Comparison of ENCODE assay signal across 27 mouse cellular contexts in genomic region chr12:113030046-113030445, GRCm38 (mm10). TPM values are rescaled to one million over a fixed set of nuclear protein-coding genes. Genes with fewer than 3 reads are reported as not detected.
DNase-seq lines count a peak whose midpoint lies in the region; ATAC-seq and TF ChIP-seq lines count a peak whose summit lies in the region.
"Had no signal": no experiment of that assay in that cellular context is flagged by ENCODE, and none has a peak within 500 bp of the region (broad histone marks: within the 10 kb centered on the region; RNA-seq: fewer than 3 reads in every experiment).

No protein-coding gene starts in this region.

- 76% methylated on average over 4 of the region's 4 CpGs for WGBS in hindbrain, embryonic 12.5 days
- 70% methylated on average over 4 of the region's 4 CpGs for WGBS in hindbrain, embryonic 16.5 days
- 25% methylated on average over 4 of the region's 4 CpGs for WGBS in liver, adult 2 months
- 63% methylated on average over 4 of the region's 4 CpGs for WGBS in liver, embryonic 13.5 days (ENCODE audit: insufficient replicate concordance)

- H3K4me1 ChIP-seq in hindbrain, embryonic 12.5 days, result peaks cover 41% of the 10 kb centered on the region
- H3K4me1 ChIP-seq in hindbrain, embryonic 16.5 days (ENCODE audit: control insufficient read depth, insufficient read depth, low read depth, low read length), result peaks cover 27% of the 10 kb centered on the region
- H3K4me1 ChIP-seq in liver, adult 2 months (ENCODE audit: control insufficient read depth, insufficient read depth, low read length), result 0 out of 2 replicates have a peak, but pooled peaks cover 2% of the 10 kb centered on the region
- H3K4me1 ChIP-seq in liver, embryonic 13.5 days (replicated peaks), result peaks cover 60% of the 10 kb centered on the region

- peaks cover 7% of the 10 kb centered on the region; the same call in 1 of the 2 replicates for H3K79me2 ChIP-seq in liver, adult 2 months (ENCODE audit: control insufficient read depth, insufficient read depth, low read length)

- peak; percentile 25 for DNase-seq in liver, adult 2 months (ENCODE audit: extremely low read depth, low read depth, low spot score)
- DNase-seq in liver, result no peak
- DNase-seq in liver, embryonic 13.5 days, result no peak
- DNase-seq in yolk sac, embryonic 10.5 days (ENCODE audit: low spot score), result peak; percentile 35
- DNase-seq in lung, postnatal 14 days, result no peak
- no peak for DNase-seq in lung, adult 18-20 months
- DNase-seq: adrenal gland, postnatal 14 days; cerebellum, adult 11 months; cerebellum, postnatal 14 days; embryo, embryonic 11 days; gastrocnemius, postnatal 14 days; right cerebral cortex, adult 18-20 months; thymus, adult 18-20 months; thymus, postnatal 4 days had no signal

- H3K9me3 ChIP-seq in hindbrain, embryonic 12.5 days (replicated peaks), result no peaks in the 10 kb centered on the region
- H3K9me3 ChIP-seq in hindbrain, embryonic 16.5 days (ENCODE audit: control insufficient read depth, low read length), result no peaks in the 10 kb centered on the region
- H3K9me3 ChIP-seq in liver, embryonic 13.5 days (replicated peaks), result no peaks in the 10 kb centered on the region
- H3K9me3 ChIP-seq: embryonic facial prominence, embryonic 15.5 days; forebrain, embryonic 10.5 days; G1E; heart, embryonic 15.5 days; midbrain, embryonic 13.5 days; neural tube, embryonic 13.5 days had no signal

- peaks cover 9% of the 10 kb centered on the region for H3K36me3 ChIP-seq in hindbrain, embryonic 12.5 days
- no peaks in the 10 kb centered on the region for H3K36me3 ChIP-seq in hindbrain, embryonic 16.5 days (ENCODE audit: control insufficient read depth, insufficient read depth, low read length)
- no peaks in the 10 kb centered on the region for H3K36me3 ChIP-seq in liver, adult 2 months (ENCODE audit: control insufficient read depth, insufficient read depth, low read length)
- H3K36me3 ChIP-seq in liver, embryonic 13.5 days, result peaks cover 37% of the 10 kb centered on the region
- H3K36me3 ChIP-seq: heart, embryonic 15.5 days had no signal

- no peak overlapping the region for H3K4me2 ChIP-seq in hindbrain, embryonic 12.5 days (replicated peaks)
- H3K4me2 ChIP-seq in hindbrain, embryonic 16.5 days (ENCODE audit: low read length), result no peak overlapping the region
- H3K4me2 ChIP-seq in liver, embryonic 13.5 days, result peak overlapping the region; percentile 57; the same call in 1 of the 2 replicates
- H3K4me2 ChIP-seq: embryonic facial prominence, embryonic 15.5 days; heart, embryonic 15.5 days; midbrain, embryonic 13.5 days; neural tube, embryonic 13.5 days had no signal

- 0 out of 2 replicates have a peak overlapping the region, but pooled peaks have one; percentile 9 for H3K27ac ChIP-seq in hindbrain, embryonic 12.5 days
- H3K27ac ChIP-seq in hindbrain, embryonic 16.5 days (ENCODE audit: low read depth, low read length), result no peak overlapping the region
- H3K27ac ChIP-seq in liver, adult 2 months (replicated peaks; ENCODE audit: insufficient read depth, low read depth, low read length), result no peak overlapping the region
- peak overlapping the region; percentile 91 for H3K27ac ChIP-seq in liver, embryonic 13.5 days
- H3K27ac ChIP-seq: heart, embryonic 15.5 days had no signal

- no peaks in the 10 kb centered on the region for H3K27me3 ChIP-seq in hindbrain, embryonic 12.5 days
- no peaks in the 10 kb centered on the region for H3K27me3 ChIP-seq in hindbrain, embryonic 16.5 days (replicated peaks; ENCODE audit: control insufficient read depth, insufficient read depth, low read length)
- H3K27me3 ChIP-seq in liver, adult 2 months (ENCODE audit: control insufficient read depth, insufficient read depth, low read length), result no peaks in the 10 kb centered on the region
- no peaks in the 10 kb centered on the region for H3K27me3 ChIP-seq in liver, embryonic 13.5 days
- H3K27me3 ChIP-seq: embryonic facial prominence, embryonic 15.5 days; heart, embryonic 15.5 days; midbrain, embryonic 13.5 days; neural tube, embryonic 13.5 days had no signal

- H3K9ac ChIP-seq in hindbrain, embryonic 12.5 days, result no peak overlapping the region
- H3K9ac ChIP-seq in hindbrain, embryonic 16.5 days (ENCODE audit: low read depth, low read length), result no peak overlapping the region
- H3K9ac ChIP-seq in liver, adult 2 months (ENCODE audit: low read depth, low read length), result no peak overlapping the region
- peak overlapping the region; percentile 67 for H3K9ac ChIP-seq in liver, embryonic 13.5 days
- H3K9ac ChIP-seq: embryonic facial prominence, embryonic 15.5 days; heart, embryonic 15.5 days; midbrain, embryonic 13.5 days; neural tube, embryonic 13.5 days had no signal

- H3K4me3 ChIP-seq in hindbrain, embryonic 12.5 days, result no peak overlapping the region
- H3K4me3 ChIP-seq in hindbrain, embryonic 16.5 days (ENCODE audit: low read length), result no peak overlapping the region
- no peak overlapping the region for H3K4me3 ChIP-seq in liver, adult 2 months (ENCODE audit: insufficient read depth, low read depth, low read length)
- H3K4me3 ChIP-seq in liver, embryonic 13.5 days (replicated peaks), result no peak overlapping the region
- H3K4me3 ChIP-seq: embryonic facial prominence, embryonic 15.5 days; forebrain, embryonic 10.5 days; heart, embryonic 15.5 days; midbrain, embryonic 13.5 days; neural tube, embryonic 13.5 days had no signal

- TF ChIP-seq POLR2A in liver, adult 2 months (IDR thresholded peaks at IDR 0.05; ENCODE audit: extremely low read depth, insufficient read depth, low read length), result no peak

- no peak for ATAC-seq in hindbrain, embryonic 12.5 days (ENCODE audit: low FRiP score)
- no peak for ATAC-seq in hindbrain, embryonic 16.5 days
- ATAC-seq in liver, embryonic 13.5 days (ENCODE audit: low read depth), result no peak
- ATAC-seq: activated CD4-positive, CD25-positive, alpha-beta regulatory T cell, adult 4 months; inflammation-experienced regulatory T-cells, adult 6 months; lung, postnatal 0 days; midbrain, embryonic 13.5 days had no signal

- TF ChIP-seq CTCF in liver, adult 2 months (IDR thresholded peaks at IDR 0.05; ENCODE audit: low read depth, low read length), result no peak

RNA-seq across cellular contexts. Expression of gene Pacs2, which starts 15.7 kb away (rescaled TPM):
- 29.2 and 29.4 TPM in 2 replicates for polyA plus RNA-seq in hindbrain, embryonic 12.5 days (2016; fragmentation: Nextera tagmentation; extraction: Ambion mirVana)
- polyA plus RNA-seq in hindbrain, embryonic 16.5 days (2015; fragmentation: Nextera tagmentation; extraction: Ambion mirVana), result 20.4 and 27.8 TPM in 2 replicates
- 5.2 and 7.5 TPM in 2 replicates for total RNA-seq in liver, adult 2 months (2014; rRNA removed)
- 11.8 and 15.3 TPM in 2 replicates for polyA plus RNA-seq in liver, adult 2 months (2012; rRNA removed)
- polyA plus RNA-seq in liver, embryonic 13.5 days (2015; fragmentation: Nextera tagmentation; extraction: Ambion mirVana), result 5.2 and 6.2 TPM in 2 replicates

RNA-seq across cellular contexts. Expression of gene Brf1, which starts 29.5 kb away (rescaled TPM):
- polyA plus RNA-seq in hindbrain, embryonic 12.5 days (2016; fragmentation: Nextera tagmentation; extraction: Ambion mirVana), result 72.4 and 75.5 TPM in 2 replicates
- polyA plus RNA-seq in hindbrain, embryonic 16.5 days (2015; fragmentation: Nextera tagmentation; extraction: Ambion mirVana), result 40.5 and 43.1 TPM in 2 replicates
- total RNA-seq in liver, adult 2 months (2014; rRNA removed), result 17.1 and 19.6 TPM in 2 replicates
- 26.2 and 31.5 TPM in 2 replicates for polyA plus RNA-seq in liver, adult 2 months (2012; rRNA removed)
- polyA plus RNA-seq in liver, embryonic 13.5 days (2015; fragmentation: Nextera tagmentation; extraction: Ambion mirVana), result 28.3 and 28.8 TPM in 2 replicates

RNA-seq across cellular contexts. Expression of gene Tex22, which starts 44.3 kb away (rescaled TPM):
- not detected in 2 replicates for polyA plus RNA-seq in hindbrain, embryonic 12.5 days (2016; fragmentation: Nextera tagmentation; extraction: Ambion mirVana)
- polyA plus RNA-seq in hindbrain, embryonic 16.5 days (2015; fragmentation: Nextera tagmentation; extraction: Ambion mirVana), result not detected in 2 replicates
- 0.20 TPM in 1 of 2 replicates, not detected in the other for total RNA-seq in liver, adult 2 months (2014; rRNA removed)
- 0.10 and 0.12 TPM in 2 replicates for polyA plus RNA-seq in liver, adult 2 months (2012; rRNA removed)
- polyA plus RNA-seq in liver, embryonic 13.5 days (2015; fragmentation: Nextera tagmentation; extraction: Ambion mirVana), result not detected in 2 replicates
- total RNA-seq: heart, adult 8-10 months; hematopoietic stem cell, adult 5-6 weeks had no signal
- polyA plus RNA-seq: embryonic facial prominence, embryonic 15.5 days; forebrain, embryonic 10.5 days; G1E; heart, embryonic 15.5 days; lung, postnatal 0 days; neural tube, embryonic 13.5 days had no signal

RNA-seq across cellular contexts. Expression of gene Btbd6, which starts 53.8 kb away (rescaled TPM):
- 34.5 and 34.8 TPM in 2 replicates for polyA plus RNA-seq in hindbrain, embryonic 12.5 days (2016; fragmentation: Nextera tagmentation; extraction: Ambion mirVana)
- polyA plus RNA-seq in hindbrain, embryonic 16.5 days (2015; fragmentation: Nextera tagmentation; extraction: Ambion mirVana), result 54.3 and 55.8 TPM in 2 replicates
- 5.2 and 7.9 TPM in 2 replicates for total RNA-seq in liver, adult 2 months (2014; rRNA removed)
- 17.8 and 18.9 TPM in 2 replicates for polyA plus RNA-seq in liver, adult 2 months (2012; rRNA removed)
- polyA plus RNA-seq in liver, embryonic 13.5 days (2015; fragmentation: Nextera tagmentation; extraction: Ambion mirVana), result 6.3 and 6.6 TPM in 2 replicates

Comparison
In these comparisons a context has a peak if more than half of its experiments do, and no peak if none do; other contexts are left out.
1. H3K27ac ChIP-seq: peak in hindbrain, embryonic 12.5 days (single experiment) and liver, embryonic 13.5 days (single experiment); none in hindbrain, embryonic 16.5 days (single experiment) and liver, adult 2 months (single experiment).
2. DNase-seq: peak in liver, adult 2 months (single experiment) and yolk sac, embryonic 10.5 days (single experiment); none in liver (single experiment), liver, embryonic 13.5 days (single experiment), lung, postnatal 14 days (single experiment) and lung, adult 18-20 months (0 of 2).